Mouse (Mus musculus) spleen, adult 10 weeks (tissue): ENCODE results near the gene B4galnt3. TPM values are rescaled to one million over a fixed set of nuclear protein-coding genes. Genes with fewer than 3 reads are reported as not detected.

ENCODE experiments used
- polyA plus RNA-seq: library from polyadenylated mRNA; stranded (reverse); fragments of 350-450 nt; fragmentation: Illumina TruSeq; extraction: RNeasy Lipid Tissue Mini Kit (QIAGEN cat#74804); gene quantifications from one replicate; pipeline ENCODE4 v1.2.3, GENCODE M21; 2015; ENCODE audit warnings: low replicate concordance; ENCODE audit not compliant: insufficient read depth

Gene B4galnt3
- 0.08 TPM for polyA plus RNA-seq

DNA sequence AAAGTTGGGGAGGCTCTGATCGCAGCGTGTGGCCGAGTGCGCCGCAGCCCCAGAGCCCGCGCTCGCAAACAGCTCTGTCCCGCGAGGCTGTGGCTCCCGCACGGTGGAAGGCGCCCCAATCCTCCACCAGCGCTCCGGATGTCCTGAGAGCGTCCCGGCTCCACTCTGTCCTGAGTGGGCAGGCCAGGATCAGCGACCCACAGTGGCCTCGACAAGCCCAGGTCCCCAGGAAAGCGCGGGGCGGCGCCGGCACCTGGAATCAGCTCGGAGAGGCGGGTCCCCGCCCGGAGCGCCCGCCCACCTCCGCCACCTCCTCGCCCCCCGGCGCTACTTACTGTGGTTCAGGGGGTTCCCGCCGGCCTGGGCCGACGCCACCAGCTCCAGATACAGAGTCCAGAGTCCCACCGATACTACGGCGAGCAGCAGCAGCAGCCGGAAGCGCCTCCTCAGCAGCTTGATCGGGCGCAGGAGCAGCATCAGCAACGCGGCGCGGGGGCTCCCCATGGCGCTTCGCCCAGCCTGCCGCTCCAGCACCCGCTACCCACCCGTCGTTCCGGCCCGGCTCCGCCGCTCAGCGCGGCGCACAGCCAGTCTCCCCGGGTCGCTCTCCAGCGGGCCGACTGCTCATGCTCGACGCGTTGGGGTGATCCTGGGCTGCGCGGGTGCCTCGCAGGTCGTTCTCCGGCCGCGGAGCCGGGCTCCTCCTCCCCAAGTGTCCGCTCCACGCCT lies at the start of gene B4galnt3, which contains the start of gene D330020A13Rik:
Gene B4galnt3 (minus strand): TSS at position 504 of the 729 bp plus-strand sequence.
Gene D330020A13Rik (plus strand): TSS at position 309 of the 729 bp plus-strand sequence.

Other genes with a start within 250 kb of the B4galnt3 start
- not detected for gene Ninj2, start 201.2 kb downstream of the B4galnt3 start, polyA plus RNA-seq
- gene D330020A13Rik, start 195 bp downstream of the B4galnt3 start, polyA plus RNA-seq, result not detected
- gene Kdm5a, start 69.6 kb upstream of the B4galnt3 start, polyA plus RNA-seq, result 90.2 TPM
- 24.7 TPM for gene Ccdc77, start 69.8 kb upstream of the B4galnt3 start, polyA plus RNA-seq
- gene Il17ra, start 168.7 kb upstream of the B4galnt3 start, polyA plus RNA-seq, result 92.4 TPM
- 0.22 TPM for gene Tmem121b, start 199.2 kb upstream of the B4galnt3 start, polyA plus RNA-seq
- 31.0 TPM for gene Hdhd5, start 236.8 kb upstream of the B4galnt3 start, polyA plus RNA-seq